Mouse (Mus musculus) kidney, adult 2 months (tissue): ENCODE results near the gene Klre1. TPM values are rescaled to one million over a fixed set of nuclear protein-coding genes. Genes with fewer than 3 reads are reported as not detected.
"Not testable (repeated sequence)": the region's sequence is repeated elsewhere in the genome, so short reads cannot be mapped to it uniquely, and the experiment has no call there.

Source experiments
- DNase-seq: peaks from one replicate; pipeline ENCODE4 v3.0.0; 2021
- H3K27ac ChIP-seq: fragments of 200-500 bp; 2 replicates; pipeline ENCODE4 v1.5.1; 2012; ENCODE audit warnings: low read depth, low read length, control low read depth, inconsistent platforms; ENCODE audit not compliant: insufficient read depth
- H3K27me3 ChIP-seq: fragments of 200-500 bp; replicated peaks from 2 replicates; pipeline ENCODE4 v1.6.1; 2012; ENCODE audit warnings: mild to moderate bottlenecking, moderate library complexity, low read length, inconsistent platforms; ENCODE audit not compliant: control insufficient read depth, insufficient read depth
- H3K36me3 ChIP-seq: fragments of 200-500 bp; 2 replicates; pipeline ENCODE4 v1.6.1; 2012; ENCODE audit warnings: mild to moderate bottlenecking, moderate library complexity, low read length, inconsistent platforms; ENCODE audit not compliant: control insufficient read depth, insufficient read depth
- H3K4me1 ChIP-seq: fragments of 200-500 bp; 2 replicates; pipeline ENCODE4 v1.6.1; 2011; ENCODE audit warnings: low read length; ENCODE audit not compliant: control insufficient read depth, insufficient read depth
- H3K4me3 ChIP-seq: fragments of 200-500 bp; 2 replicates; pipeline ENCODE4 v1.5.1; 2011; ENCODE audit warnings: mild to moderate bottlenecking, low read depth, low read length, control low read depth; ENCODE audit not compliant: insufficient read depth
- CTCF ChIP-seq: fragments of 200-500 bp; conservative IDR thresholded peaks from 2 replicates; pipeline ENCODE4 v1.5.1; 2011; ENCODE audit warnings: low read depth, mild to moderate bottlenecking, control low read depth, low read length, moderate library complexity, mixed read lengths; ENCODE audit not compliant: insufficient read depth, insufficient read length
- POLR2A ChIP-seq: fragments of 200-500 bp; IDR thresholded peaks from one replicate; pipeline ENCODE4 v1.6.1; 2011; ENCODE audit warnings: low read depth, low read length, control low read depth
- WGBS: fragments of 180-500 bp; shearing (Covaris S2); methylation state at CpG from one replicate; pipeline ENCODE4 v1.1.7; 2018; 5-methylcytosine and 5-hydroxymethylcytosine counted together
- polyA plus RNA-seq: library from polyadenylated mRNA; depleted of rRNA; stranded (reverse); fragments of >200 nt; gene quantifications from 2 replicates; pipeline ENCODE4 v1.2.3, GENCODE M21; 2012; rRNA removed

Gene Klre1
- polyA plus RNA-seq, 1 experiment = 0.30 TPM

- Histone ChIP-seq H3K27ac (no peak overlapping the region), H3K27me3 (no peaks in the 10 kb centered on the region), H3K4me3 (no peak overlapping the region), H3K4me1 (no peaks in the 10 kb centered on the region), H3K36me3 (no peaks in the 10 kb centered on the region)
- WGBS = 73% methylated on average over 3 of the region's 3 CpGs
- TF ChIP-seq POLR2A (no peak), CTCF (no peak)
- DNase-seq = no peak
These were observed 5.3 kb downstream of the Klre1 start for GRCm38 (mm10) chr6:129583014-129583413.

GRCm38 (mm10) chr6:129591508-129591907 is 13.8 kb downstream of the Klre1 start, which contains the start of gene Klrd1:
Klrd1 (plus strand) TSS chr6:129591782.
- Histone ChIP-seq H3K4me1 (no peaks in the 10 kb centered on the region), H3K27me3 (no peaks in the 10 kb centered on the region; the same call in 1 of the 2 replicates), H3K36me3 (no peaks in the 10 kb centered on the region), H3K4me3 (no peak within 1 kb of the TSS), H3K27ac (no peak within 1 kb of the TSS)
- DNase-seq = no peak
- WGBS = 73% methylated on average over 3 of the region's 3 CpGs
- no peak for TF ChIP-seq CTCF
- no peak for TF ChIP-seq POLR2A

GRCm38 (mm10) chr6:129608372-129608771 is 30.7 kb downstream of the Klre1 start:
- Histone ChIP-seq H3K27me3 (no peaks in the 10 kb centered on the region; the same call in 1 of the 2 replicates), H3K36me3 (no peaks in the 10 kb centered on the region), H3K4me3 (no peak overlapping the region), H3K4me1 (no peaks in the 10 kb centered on the region), H3K27ac (no peak overlapping the region)
- TF ChIP-seq POLR2A = no peak
- TF ChIP-seq CTCF = no peak
- DNase-seq = no peak

- 72% methylated on average over 4 of the region's 4 CpGs for WGBS
- Histone ChIP-seq H3K27ac (no peak within 1 kb of the TSS), H3K27me3 (no peaks in the 10 kb centered on the region), H3K4me1 (no peaks in the 10 kb centered on the region), H3K4me3 (no peak within 1 kb of the TSS), H3K36me3 (no peaks in the 10 kb centered on the region)
- TF ChIP-seq POLR2A (no peak), CTCF (no peak)
- no peak for DNase-seq
These were observed 46.0 kb downstream of the Klre1 start, which contains the start of gene Klrk1 for GRCm38 (mm10) chr6:129623735-129624134. Klrk1 (minus strand) TSS chr6:129623864.

GRCm38 (mm10) chr6:129631046-129631445 is 53.3 kb downstream of the Klre1 start:
- H3K36me3 ChIP-seq, H3K27me3 ChIP-seq, DNase-seq, H3K4me3 ChIP-seq, H3K4me1 ChIP-seq, H3K27ac ChIP-seq: not testable (repeated sequence)
- 83% methylated on average over 2 of the region's 2 CpGs for WGBS

Other genes starting within 250 kb of the Klre1 start
- gene 4922502D21Rik, start 246.1 kb upstream of the Klre1 start, polyA plus RNA-seq = 0.09 and 0.12 TPM in 2 replicates
- gene Clec12a, start 235.2 kb upstream of the Klre1 start, polyA plus RNA-seq = 0.34 and 0.63 TPM in 2 replicates
- 0.06 and 0.12 TPM in 2 replicates for gene Clec12b, start 192.0 kb upstream of the Klre1 start, polyA plus RNA-seq
- gene Clec1b, start 180.6 kb upstream of the Klre1 start, polyA plus RNA-seq = 0.24 and 0.41 TPM in 2 replicates
- gene Clec9a, start 169.0 kb upstream of the Klre1 start, polyA plus RNA-seq = 0.42 and 0.86 TPM in 2 replicates
- gene Clec1a, start 125.9 kb upstream of the Klre1 start, polyA plus RNA-seq = 2.6 and 2.8 TPM in 2 replicates
- 0.03 and 0.17 TPM in 2 replicates for gene Olr1, start 70.7 kb upstream of the Klre1 start, polyA plus RNA-seq
- 124 and 212 TPM in 2 replicates for gene Tmem52b, start 65.3 kb upstream of the Klre1 start, polyA plus RNA-seq
- 648 and 804 TPM in 2 replicates for gene Gabarapl1, start 44.7 kb upstream of the Klre1 start, polyA plus RNA-seq
- 0.72 TPM in 1 of 2 replicates, not detected in the other for gene Klrd1, start 13.9 kb downstream of the Klre1 start, polyA plus RNA-seq
- gene Klrk1, start 46.0 kb downstream of the Klre1 start, polyA plus RNA-seq = 0.18 and 0.41 TPM in 2 replicates
- gene Klrc3, start 65.4 kb downstream of the Klre1 start, polyA plus RNA-seq = 0.17 TPM in 1 of 2 replicates, not detected in the other
- 0.06 and 0.26 TPM in 2 replicates for gene Klrc2, start 82.8 kb downstream of the Klre1 start, polyA plus RNA-seq
- gene Klrc1, start 101.1 kb downstream of the Klre1 start, polyA plus RNA-seq = 0.34 TPM in 1 of 2 replicates, not detected in the other
- not detected in 2 replicates for gene Klri1, start 139.2 kb downstream of the Klre1 start, polyA plus RNA-seq
- gene Klri2, start 162.6 kb downstream of the Klre1 start, polyA plus RNA-seq = 0.01 and 0.06 TPM in 2 replicates
- not detected in 2 replicates for gene Gm156, start 206.4 kb downstream of the Klre1 start, polyA plus RNA-seq